Mouse (Mus musculus) layer of hippocampus, adult 2 months (tissue): ENCODE results near the gene Neurog1. TPM values are rescaled to one million over a fixed set of nuclear protein-coding genes. Genes with fewer than 3 reads are reported as not detected.

Experiments
- DNase-seq, 2 experiments: peaks; one replicate each; pipeline ENCODE4 v3.0.0; 2022; ENCODE audit warnings: low spot score in 2 of 2
- H3K27ac ChIP-seq: fragments of 200-600 bp; 2 replicates; pipeline ENCODE4 v1.8.1; 2022
- H3K4me3 ChIP-seq: fragments of 200-600 bp; 2 replicates; pipeline ENCODE4 v1.8.1; 2022; ENCODE audit warnings: mild to moderate bottlenecking
- CTCF ChIP-seq: fragments of 200-600 bp; conservative IDR thresholded peaks from 2 replicates; pipeline ENCODE4 v1.8.1; 2022; ENCODE audit warnings: antibody characterized with exemption, mild to moderate bottlenecking, moderate library complexity
- total RNA-seq, 2 experiments: library from RNA; stranded (reverse); gene quantifications; 2 replicates each; pipeline ENCODE4 v1.2.3; 2021

Neurog1 gene
- total RNA-seq, 2 experiments from 2014 or later, result 0.20 TPM; not detected in 1

DNA sequence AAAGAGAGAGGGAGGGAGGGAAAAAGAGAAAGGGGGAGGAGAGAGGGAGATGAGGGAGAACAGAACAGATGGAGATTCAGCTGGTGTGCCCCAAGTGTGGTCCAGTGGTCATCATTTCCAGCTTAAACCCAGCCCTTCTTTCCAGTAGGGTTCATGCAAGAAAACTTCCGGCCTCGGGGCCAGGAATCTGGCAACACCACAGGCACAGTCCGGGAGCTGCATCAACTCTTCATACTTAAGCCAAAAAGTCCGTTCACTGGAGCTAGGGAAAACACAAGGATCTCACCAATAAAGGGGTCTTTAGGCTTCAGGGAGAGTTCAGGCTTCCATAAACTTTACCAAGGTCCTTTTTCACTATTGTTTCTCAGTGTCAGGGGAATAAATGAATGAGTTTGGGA lies 29.1 kb downstream of the Neurog1 start:
- no peak for TF ChIP-seq CTCF
- DNase-seq, result no peak
- Histone ChIP-seq H3K4me3 (no peak overlapping the region), H3K27ac (peak overlapping the region; percentile 82)

GRCm38 (mm10) chr13:56221995-56222848 lies 29.7 kb downstream of the Neurog1 start:
- no peak for TF ChIP-seq CTCF
- Histone ChIP-seq H3K27ac (peak overlapping the region; percentile 82), H3K4me3 (peak overlapping the region; percentile 47)
- peak; percentile 29 to 66 for DNase-seq

GRCm38 (mm10) chr13:56221129-56221910 lies 30.6 kb downstream of the Neurog1 start:
- Histone ChIP-seq H3K27ac (peak overlapping the region; percentile 82), H3K4me3 (peak overlapping the region; percentile 47)
- DNase-seq, result peak in 1 of 2 experiments; percentile 30
- peak; percentile 14; the same call in 1 of the 2 replicates for TF ChIP-seq CTCF

DNA sequence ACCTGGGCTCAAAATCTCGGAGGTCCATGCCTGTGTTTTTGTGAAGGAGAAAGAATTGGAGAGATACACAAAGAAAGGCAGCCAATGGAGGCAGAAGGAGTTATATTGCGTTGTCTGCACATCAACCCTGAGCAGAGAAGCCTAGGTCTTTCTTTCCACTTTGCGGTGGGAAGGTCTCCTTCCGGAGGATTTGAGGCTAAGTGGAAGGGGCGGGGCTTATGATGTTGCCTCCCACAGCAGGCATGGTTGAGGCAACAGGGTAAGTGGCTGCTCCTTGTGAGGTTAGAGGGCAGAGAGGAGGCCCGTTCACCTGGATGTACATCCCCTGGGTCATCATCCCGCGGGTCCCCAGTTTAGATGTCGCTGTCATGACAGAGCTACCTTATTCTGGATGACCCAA lies 32.7 kb downstream of the Neurog1 start:
- DNase-seq, result no peak
- TF ChIP-seq CTCF, result no peak
- Histone ChIP-seq H3K27ac (no peak overlapping the region), H3K4me3 (no peak overlapping the region)

GRCm38 (mm10) chr13:56216090-56216489 lies 35.9 kb downstream of the Neurog1 start:
- no peak for DNase-seq
- H3K27ac ChIP-seq, result no peak overlapping the region
- no peak for TF ChIP-seq CTCF
- H3K4me3 ChIP-seq, result no peak overlapping the region

DNA sequence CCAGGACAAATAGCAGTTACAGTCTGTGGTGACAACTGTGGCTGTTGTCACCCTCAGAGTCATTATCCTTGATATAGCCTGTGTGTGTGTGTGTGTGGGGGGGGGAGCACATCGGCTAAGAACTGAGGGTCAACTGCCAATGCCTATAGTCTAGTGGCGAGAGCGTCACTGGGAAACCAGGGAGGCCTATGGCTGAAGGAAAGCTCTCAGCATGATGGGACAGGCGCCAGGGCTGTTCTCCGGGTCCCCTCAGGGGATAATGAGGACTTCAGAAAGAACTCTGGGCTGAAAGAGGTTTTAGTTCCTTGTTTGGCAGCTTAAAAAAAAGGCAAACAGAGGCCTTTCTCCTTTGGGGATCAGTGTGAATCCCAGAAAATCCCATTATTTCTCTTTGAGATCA lies 37.3 kb downstream of the Neurog1 start:
- TF ChIP-seq CTCF, result no peak
- DNase-seq, result no peak
- Histone ChIP-seq H3K4me3 (no peak overlapping the region), H3K27ac (no peak overlapping the region; the same call in 1 of the 2 replicates)

DNA sequence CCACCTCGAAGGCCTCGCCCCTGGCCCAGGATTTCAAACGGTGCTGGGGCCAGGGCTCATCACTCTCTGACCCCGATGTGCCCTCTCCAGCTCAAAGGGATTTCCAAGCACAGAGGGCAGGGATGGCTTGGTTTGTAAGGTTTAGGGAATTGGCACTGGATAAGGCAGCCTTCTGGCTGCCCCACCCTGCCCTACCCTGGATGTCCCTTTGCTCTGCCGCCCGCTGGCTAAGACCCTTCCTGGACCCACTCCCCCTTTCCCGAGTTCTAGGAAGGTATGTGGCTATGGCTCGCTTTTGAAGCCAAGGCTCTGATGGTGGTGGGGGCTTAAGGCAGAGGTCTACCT lies 42.9 kb downstream of the Neurog1 start:
- no peak overlapping the region; the same call in 1 of the 2 replicates for H3K4me3 ChIP-seq
- no peak for DNase-seq
- TF ChIP-seq CTCF, result no peak
- H3K27ac ChIP-seq, result no peak overlapping the region

- no peak for DNase-seq
Measured at GRCm38 (mm10) chr13:56208225-56209066, 43.5 kb downstream of the Neurog1 start.

More at GRCm38 (mm10) chr13:56208225-56209066, 43.5 kb downstream of the Neurog1 start:
- no peak for TF ChIP-seq CTCF
- no peak overlapping the region for H3K27ac ChIP-seq
- no peak overlapping the region; the same call in 1 of the 2 replicates for H3K4me3 ChIP-seq

Other genes with a start within 250 kb of the Neurog1 start
- 100 to 1,000 TPM; 118 to 122 TPM for gene H2afy, start 115.8 kb downstream of the Neurog1 start, total RNA-seq
- gene Tifab, start 73.3 kb downstream of the Neurog1 start, total RNA-seq, result 1 to 10 TPM; 1.7 to 1.8 TPM
- gene Cxcl14, start 44.4 kb upstream of the Neurog1 start, total RNA-seq, result 100 to 1,000 TPM; 123 to 125 TPM
- gene Gm3045, start 174.4 kb upstream of the Neurog1 start, total RNA-seq, result not detected
- not detected for gene Slc25a48, start 186.2 kb upstream of the Neurog1 start, total RNA-seq
- gene Il9, start 230.1 kb upstream of the Neurog1 start, total RNA-seq, result not detected